Mouse (Mus musculus) gastrocnemius, postnatal 14 days (tissue): ENCODE measurements at regions not wholly inside any gene's neighbourhood (a gene's known extent, or its start where the extent isn't known, plus 50 kb on each side); places are given as distances from the start of the nearest gene placed in this dataset.
"Not testable (repeated sequence)": the region's sequence is repeated elsewhere in the genome, so short reads cannot be mapped to it uniquely, and the experiment has no call there.

Source experiments
- DNase-seq: peaks from one replicate; pipeline ENCODE4 v3.0.0; 2021; ENCODE audit warnings: mixed read lengths
- intact Hi-C: fragments of 180-260 bp; cut with DNase I; formaldehyde crosslinking; loops from one replicate; pipeline ENCODE4 v1.15.1; 2025; ENCODE audit warnings: low total_unique reads
- microRNA-seq, 2 experiments: library from miRNA; unstranded; fragments of <30 nt; microRNA quantifications; one replicate each; pipeline ENCODE4 v1.2.0; 2021

DNA sequence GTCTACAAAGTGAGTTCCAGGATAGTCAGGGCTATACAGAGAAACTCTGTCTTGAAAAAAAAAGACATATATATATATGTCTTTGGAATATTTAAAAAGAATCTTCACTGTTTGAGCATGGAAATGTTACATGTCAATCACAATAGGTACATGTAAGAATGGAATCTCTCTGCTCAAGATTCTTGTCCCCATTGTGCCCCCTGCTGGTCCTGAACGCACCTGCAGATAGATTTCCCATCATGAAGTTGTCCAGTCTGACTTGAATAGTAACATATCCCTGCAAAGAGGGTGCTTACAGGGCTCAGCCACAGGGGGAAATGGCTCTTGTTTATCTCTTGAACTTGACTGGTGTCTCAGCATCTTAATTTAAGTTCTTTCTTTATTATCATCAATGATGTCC is 337.7 kb upstream of the Zfp386 start:
- intact Hi-C loops, DNase-seq: not testable (repeated sequence)

- DNase-seq, intact Hi-C loops: not testable (repeated sequence)
Observed at GRCm38 (mm10) chr12:115742039-115742438, 305.5 kb upstream of the Zfp386 start.

DNA sequence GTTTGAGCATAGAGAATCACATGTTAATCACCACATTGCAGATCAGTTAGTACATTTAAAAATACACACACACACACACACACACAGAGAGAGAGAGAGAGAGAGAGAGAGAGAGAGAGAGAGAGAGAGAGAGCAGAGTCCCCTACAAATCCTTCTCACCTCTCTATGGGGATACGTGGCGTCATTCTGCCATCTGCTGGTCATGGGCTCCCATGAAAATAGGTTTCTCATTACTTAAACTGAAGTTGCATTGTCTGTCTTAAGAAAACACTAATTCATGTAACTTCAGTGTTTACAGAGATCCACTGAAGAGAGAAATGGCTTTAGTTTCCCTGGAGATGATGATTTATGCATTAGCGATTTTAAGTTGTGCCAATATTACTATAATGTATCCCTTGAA is 297.9 kb upstream of the Zfp386 start:
- DNase-seq, intact Hi-C loops: not testable (repeated sequence)

- DNase-seq, intact Hi-C loops: not testable (repeated sequence)
Observed at GRCm38 (mm10) chr12:115753135-115753534, 294.4 kb upstream of the Zfp386 start.

- intact Hi-C loops, DNase-seq: not testable (repeated sequence)
Observed at GRCm38 (mm10) chr12:115757526-115757925, 290.0 kb upstream of the Zfp386 start.

- DNase-seq, intact Hi-C loops: not testable (repeated sequence)
Observed at GRCm38 (mm10) chr12:115759041-115759440, 288.5 kb upstream of the Zfp386 start.

GRCm38 (mm10) chr12:115761766-115762165 is 285.8 kb upstream of the Zfp386 start:
- DNase-seq, intact Hi-C loops: not testable (repeated sequence)

DNA sequence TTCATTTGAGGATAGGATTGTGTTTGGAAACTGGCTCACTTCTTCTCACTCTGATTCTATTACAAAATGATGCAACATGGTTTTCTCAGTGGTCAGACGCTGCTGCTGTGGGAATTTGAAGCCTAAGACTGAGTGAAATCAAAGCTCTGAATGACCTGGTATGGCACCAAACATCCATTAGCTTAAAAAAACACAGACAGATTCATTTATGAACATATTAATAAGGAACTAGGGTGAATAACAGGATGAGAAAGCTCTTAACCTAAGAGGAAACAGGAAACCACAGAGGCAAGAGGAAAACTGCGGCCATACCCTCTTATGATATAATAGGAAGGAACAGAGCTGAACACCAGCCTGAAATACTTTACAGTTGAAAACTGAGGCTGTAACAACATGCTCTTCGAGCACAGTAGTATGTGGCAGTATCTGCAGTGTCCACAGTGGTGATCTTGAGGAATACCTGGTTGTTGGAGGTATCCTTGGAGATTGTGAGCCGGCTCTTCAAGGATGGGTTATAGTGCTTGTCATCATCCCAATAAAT is 282.5 kb upstream of the Zfp386 start:
- DNase-seq, intact Hi-C loops: not testable (repeated sequence)

- intact Hi-C loops, result not testable (repeated sequence)
Observed at GRCm38 (mm10) chr12:115771176-115771575, 276.3 kb upstream of the Zfp386 start.

DNA sequence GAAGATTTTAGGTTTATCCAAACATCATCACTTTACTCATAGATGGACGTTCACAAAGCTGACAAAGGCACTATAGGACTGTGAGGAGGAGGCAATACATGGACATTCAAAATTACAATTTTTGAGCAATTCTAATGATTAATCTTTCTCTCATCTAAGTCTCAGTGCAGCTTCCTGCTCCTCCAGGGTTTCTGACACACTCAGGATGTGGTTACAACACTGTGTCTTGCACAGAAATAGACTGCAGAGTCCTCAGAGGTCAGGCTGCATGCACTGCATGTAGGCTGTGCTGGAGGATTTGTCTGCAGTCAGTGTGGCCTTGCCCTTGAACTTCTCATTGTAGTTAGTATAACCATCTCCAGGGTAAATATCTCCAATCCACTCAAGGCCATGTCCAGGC is 257.2 kb upstream of the Zfp386 start:
- DNase-seq, intact Hi-C loops: not testable (repeated sequence)

More at GRCm38 (mm10) chr12:115771176-115771575, 276.3 kb upstream of the Zfp386 start:
- not testable (repeated sequence) for DNase-seq

GRCm38 (mm10) chr12:115802499-115802898 is 245.0 kb upstream of the Zfp386 start:
- intact Hi-C loops, DNase-seq: not testable (repeated sequence)

GRCm38 (mm10) chr12:115803675-115804074 is 243.8 kb upstream of the Zfp386 start:
- intact Hi-C loops, DNase-seq: not testable (repeated sequence)

- intact Hi-C loops, result no loop called here
- DNase-seq, result no peak
Observed at GRCm38 (mm10) chr12:115807978-115808377, 239.5 kb upstream of the Zfp386 start.

Small RNAs in the stretch of these regions (microRNA-seq; reads per million reads assigned to microRNA genes)
- gene Gm27722 (0 reads per million in 2 experiments), gene Mir6388 (0 reads per million in 2 experiments)
